Mouse (Mus musculus) hematopoietic stem cell, adult 5-6 weeks (primary cell): Measurements from ENCODE around the gene Vps54. TPM values are rescaled to one million over a fixed set of nuclear protein-coding genes. Genes with fewer than 3 reads are reported as not detected.
A peak's percentile ranks its signal among the peaks of the same experiment; 100 is the strongest.

Experiments
- ATAC-seq, 2 experiments: fragments of 125-278 bp in 1 of 2; replicated peaks in 1 of 2; 2 replicates each; pipeline ENCODE4 v1.8.0; 2016 to 2017; ENCODE audit warnings: inconsistent platforms in 2 of 2, mild to moderate bottlenecking in 2 of 2, moderate number of reproducible peaks in 2 of 2, low read depth in 1 of 2, moderate TSS enrichment in 1 of 2; ENCODE audit not compliant: low FRiP score in 2 of 2, poor library complexity in 2 of 2, severe bottlenecking in 2 of 2, insufficient read depth in 1 of 2, low TSS enrichment in 1 of 2
- total RNA-seq: library from RNA; stranded (forward); fragments of 172-1452, 232-1000 nt; gene quantifications from 2 replicates; pipeline ENCODE4 v1.2.3, GENCODE M21; 2017

Gene Vps54
- total RNA-seq, 1 experiment from 2014 or later, result 83.7 TPM

DNA sequence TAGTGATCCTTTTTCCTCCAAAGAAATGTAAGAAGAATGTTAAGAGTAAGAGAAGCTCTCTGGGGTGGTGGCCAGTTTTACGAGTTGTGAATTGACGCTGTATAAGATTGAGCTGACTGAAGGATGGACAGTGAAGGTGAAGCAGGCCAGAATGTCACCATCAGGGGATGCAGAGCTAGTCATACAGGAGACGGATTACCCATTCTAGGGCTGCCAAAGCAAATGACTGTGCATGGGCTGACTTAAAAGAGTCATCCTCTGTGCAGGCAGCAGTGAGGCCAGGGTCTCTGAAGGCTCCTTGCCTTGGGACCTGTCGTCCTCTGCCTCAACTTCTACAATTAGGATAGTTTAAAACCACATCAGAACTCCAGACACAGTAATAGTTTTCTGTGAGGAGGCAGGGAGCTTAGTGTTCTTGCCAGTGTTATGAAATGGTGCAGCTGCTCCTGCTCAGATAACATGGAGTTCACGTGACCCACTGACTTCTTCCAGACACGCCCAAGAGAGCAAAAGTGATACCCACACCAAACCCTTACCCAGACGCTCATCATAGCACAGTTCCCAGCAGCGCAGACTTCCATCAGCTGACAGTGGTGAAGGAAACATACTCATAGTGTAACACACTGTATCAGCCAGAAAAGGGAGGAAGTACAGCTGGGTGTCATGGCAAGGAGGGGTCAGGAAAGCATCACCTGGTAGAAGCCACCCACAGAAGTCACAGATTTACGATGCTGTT lies 75.0 kb downstream of the Vps54 start:
- peak; percentile 32; a peak in 2 of 4 replicates for ATAC-seq

GRCm38 (mm10) chr11:21321577-21321976 lies 82.5 kb downstream of the Vps54 start:
- no peak; a peak in 2 of 4 replicates for ATAC-seq

- ATAC-seq, result peak in 1 of 2 experiments; percentile 39; a peak in 1 of 4 replicates
Measured at GRCm38 (mm10) chr11:21322349-21322748, 83.3 kb downstream of the Vps54 start.

DNA sequence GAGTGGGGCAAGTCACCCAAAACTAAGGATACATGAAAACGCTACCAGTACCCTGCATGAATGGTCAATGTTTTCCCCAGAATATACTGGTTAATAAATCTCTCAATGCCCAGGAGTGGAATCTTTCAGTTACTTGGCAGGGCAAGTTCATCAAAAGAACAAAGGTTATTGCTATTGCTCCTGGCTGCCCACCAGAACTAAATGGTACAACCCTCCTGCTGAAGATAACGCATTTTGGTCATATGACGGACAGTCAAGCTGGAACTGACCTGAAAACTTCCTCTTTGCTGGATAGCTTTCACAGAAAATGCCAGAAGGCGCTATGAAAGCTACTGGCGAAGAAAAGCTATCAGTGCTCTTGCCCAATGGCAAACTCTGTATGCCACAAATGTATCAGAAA lies 86.7 kb downstream of the Vps54 start:
- ATAC-seq, result no peak

DNA sequence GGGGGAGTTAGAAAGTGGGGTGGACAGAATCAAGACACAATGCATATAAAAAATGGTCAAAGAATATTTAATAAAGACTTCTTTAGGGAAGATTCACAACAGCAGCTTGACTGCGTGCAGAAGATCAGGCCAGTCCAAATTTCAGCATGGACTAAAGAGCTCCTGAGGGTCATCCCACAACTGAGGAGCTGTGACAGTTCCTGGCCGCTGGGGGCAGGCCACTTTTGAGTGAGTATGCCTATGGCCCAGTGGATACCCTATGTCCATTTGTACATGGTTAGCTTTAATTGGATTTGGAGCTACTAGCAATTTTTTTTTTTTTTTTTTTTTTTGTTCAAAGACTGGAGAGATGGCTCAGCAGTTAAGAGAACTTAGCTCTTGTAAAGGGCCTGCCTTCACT lies 87.7 kb downstream of the Vps54 start:
- no peak for ATAC-seq

- ATAC-seq, result no peak
Measured at GRCm38 (mm10) chr11:21327486-21327885, 88.4 kb downstream of the Vps54 start.

GRCm38 (mm10) chr11:21328141-21328540 lies 89.1 kb downstream of the Vps54 start:
- no peak for ATAC-seq

DNA sequence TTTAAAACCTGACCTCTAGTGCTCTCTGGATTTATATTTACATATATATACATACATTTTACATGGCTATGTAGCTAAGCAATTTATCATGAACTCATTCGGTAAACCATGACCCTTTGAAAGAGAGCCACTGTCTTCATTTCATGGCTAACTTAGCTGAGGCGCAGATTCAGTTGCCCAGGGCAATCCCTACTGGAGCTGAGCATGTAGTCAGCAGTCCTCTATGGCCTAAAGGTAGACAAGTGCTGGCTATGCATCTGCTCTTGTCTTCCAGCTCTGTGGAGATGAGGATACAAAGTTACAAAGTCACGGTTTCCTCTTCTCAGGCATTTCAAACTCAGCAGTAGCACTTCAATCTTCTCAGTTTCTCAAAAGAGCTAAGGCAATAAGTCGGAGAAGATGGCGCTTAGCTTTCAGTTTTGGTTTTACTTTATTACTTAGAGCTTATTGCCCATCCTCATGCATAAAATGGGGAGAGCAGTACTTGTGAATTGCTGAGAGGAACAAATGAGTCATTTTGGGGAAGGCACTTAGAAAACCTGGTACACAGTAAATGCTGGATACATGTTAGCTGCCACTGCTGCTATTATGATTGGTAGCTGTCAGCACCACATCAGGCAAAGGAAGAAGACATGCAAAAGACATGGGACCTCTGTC lies 93.7 kb downstream of the Vps54 start:
- no peak for ATAC-seq

GRCm38 (mm10) chr11:21337855-21338254 lies 98.8 kb downstream of the Vps54 start:
- no peak for ATAC-seq

DNA sequence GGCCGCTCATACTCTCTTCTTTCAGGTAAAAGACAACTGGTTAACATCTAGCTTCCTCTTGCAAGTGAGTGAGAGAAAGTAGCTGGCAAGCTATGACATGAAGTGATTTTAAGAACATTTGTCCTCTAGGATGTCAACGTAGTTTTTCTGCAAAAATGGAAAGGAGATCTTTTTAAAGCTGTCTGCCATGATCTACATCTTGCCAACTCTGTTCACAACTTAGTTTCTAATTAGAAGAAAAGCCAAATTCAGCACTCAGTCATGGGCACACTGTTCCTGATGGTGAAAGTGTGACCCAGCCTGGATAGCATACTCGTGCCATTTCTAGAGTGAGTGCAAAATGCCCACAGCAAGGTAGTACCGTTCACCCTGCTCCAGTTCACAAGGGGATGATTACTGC lies 100.0 kb downstream of the Vps54 start:
- no peak for ATAC-seq

DNA sequence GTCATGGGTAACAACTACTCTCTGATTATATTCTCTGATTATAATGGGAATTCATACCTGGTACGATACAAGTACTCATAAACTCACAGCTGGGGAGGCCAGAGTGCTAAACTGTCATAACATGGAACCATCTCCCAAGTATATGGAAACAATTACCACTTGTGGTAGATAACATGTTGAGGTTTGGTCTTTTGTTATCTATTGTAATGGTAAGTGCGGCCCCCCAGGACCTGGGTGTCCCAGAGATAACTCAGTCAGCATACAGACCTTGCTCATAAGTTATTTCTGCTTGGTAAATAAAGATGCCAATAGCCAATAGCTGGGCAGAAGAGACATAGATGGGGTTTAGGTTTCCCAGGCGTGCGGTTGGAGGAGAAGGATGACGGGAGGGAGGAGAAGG lies 104.4 kb downstream of the Vps54 start:
- ATAC-seq, result no peak

DNA sequence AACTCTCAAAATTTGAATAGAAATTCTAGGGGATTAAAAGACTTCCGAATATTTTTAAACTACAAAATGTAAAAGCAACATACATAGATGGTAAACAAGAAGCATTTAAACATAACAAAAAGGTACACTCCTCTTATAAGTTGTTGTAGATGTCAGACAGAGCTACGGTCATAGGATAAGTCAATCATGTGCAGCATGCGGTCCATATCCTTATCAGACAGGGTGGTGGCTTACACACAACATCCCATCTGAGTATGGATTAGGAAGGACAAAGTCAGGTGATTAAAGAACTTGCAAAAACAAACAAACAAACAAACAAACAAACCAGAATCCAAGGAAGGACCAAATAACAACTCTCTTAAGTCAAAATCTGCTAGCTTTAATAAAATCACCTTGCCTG lies 106.9 kb downstream of the Vps54 start:
- no peak for ATAC-seq

GRCm38 (mm10) chr11:21348890-21349289 lies 109.8 kb downstream of the Vps54 start:
- no peak for ATAC-seq

DNA sequence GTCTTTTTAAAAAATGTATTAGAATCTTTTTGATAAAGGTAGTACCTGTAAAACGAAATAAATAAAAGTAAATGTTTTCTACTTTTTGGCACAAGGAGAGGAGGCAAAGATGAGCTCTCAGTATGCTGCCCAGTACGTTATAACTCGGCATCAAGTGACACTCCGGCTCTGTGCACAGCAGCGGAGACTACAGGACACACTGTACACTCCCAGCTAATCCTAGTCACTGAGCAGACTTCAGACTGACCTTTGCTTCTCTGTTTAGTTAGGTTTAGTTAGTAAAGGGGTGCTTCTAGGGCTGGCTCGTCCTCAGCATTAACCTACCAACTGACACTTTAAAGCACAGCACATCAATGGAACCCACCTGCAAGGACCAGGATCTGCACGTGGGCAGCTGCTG lies 112.2 kb downstream of the Vps54 start:
- ATAC-seq, result no peak

DNA sequence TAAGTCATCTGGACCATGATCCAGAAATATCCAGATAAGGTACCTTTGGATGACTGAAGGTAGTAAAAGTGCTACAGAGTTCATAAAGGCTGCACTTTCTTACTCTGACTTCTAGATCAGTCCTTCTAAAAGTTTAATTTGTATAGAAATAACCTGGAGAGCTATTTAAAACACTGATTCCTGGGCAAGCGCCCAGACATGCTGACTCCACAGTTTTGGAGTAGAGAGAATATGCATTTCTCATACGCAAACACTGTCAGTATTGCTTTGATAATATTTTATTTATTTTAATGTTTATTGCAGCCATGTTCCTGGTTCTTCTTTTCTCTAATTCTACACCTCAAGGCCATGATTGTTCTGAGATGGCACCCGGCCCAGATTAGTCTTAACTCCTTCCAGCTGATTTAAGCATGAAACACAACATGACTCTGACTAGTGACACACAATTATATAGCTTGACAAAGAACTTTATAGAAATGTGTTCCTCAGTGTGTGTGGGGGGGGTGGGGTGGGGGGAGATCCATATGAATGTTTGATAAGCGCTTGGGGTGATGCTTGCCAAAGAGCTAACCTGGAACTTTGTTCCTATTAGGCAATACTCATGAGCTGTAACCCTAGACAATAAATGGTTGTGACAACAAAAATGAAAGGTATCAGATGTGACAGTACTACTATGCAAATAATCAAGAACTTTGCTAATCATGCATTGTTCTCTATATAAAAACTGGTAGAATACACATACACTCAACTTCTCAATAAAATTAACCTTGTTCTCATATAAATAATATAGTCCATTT lies 124.3 kb downstream of the Vps54 start:
- ATAC-seq, result no peak

DNA sequence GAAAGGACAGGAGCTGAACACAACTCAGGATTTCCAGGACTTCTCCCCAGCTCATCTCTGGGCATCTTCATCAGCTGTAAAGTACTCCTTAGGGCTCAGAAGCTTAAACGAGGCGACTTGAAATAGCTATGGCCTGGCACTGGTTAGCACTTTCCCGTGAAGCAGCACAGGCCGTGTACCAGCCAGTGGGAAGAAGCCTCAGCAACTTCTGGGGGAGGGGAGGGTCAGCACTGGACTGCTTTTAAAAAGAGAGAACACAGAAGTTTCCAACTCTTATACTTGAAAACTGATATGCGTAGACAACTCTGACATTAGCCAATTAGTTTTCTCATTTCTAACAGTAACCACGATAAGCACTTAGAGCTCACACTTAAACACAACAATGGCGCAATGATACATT lies 129.4 kb downstream of the Vps54 start:
- no peak for ATAC-seq

- no peak for ATAC-seq
Measured at GRCm38 (mm10) chr11:21369248-21370016, 130.4 kb downstream of the Vps54 start.
